15 mouse cellular contexts compared by ENCODE assay signal in genomic region chr9:41071906-41072511, GRCm38 (mm10).
DNase-seq lines count a peak whose midpoint lies in the region; ATAC-seq and TF ChIP-seq lines count a peak whose summit lies in the region.
"Had no signal": no experiment of that assay in that cellular context is flagged by ENCODE, and none has a peak within 500 bp of the region (broad histone marks: within the 10 kb centered on the region; RNA-seq: fewer than 3 reads in every experiment).

No protein-coding gene starts in this region.

- H3K27ac ChIP-seq in lung, postnatal 0 days (ENCODE audit: low read length): no peak overlapping the region
- H3K27ac ChIP-seq in forebrain, embryonic 11.5 days (ENCODE audit: low read depth, low read length): no peak overlapping the region
- H3K27ac ChIP-seq: forebrain, embryonic 12.5 days; midbrain, embryonic 15.5 days; stomach, postnatal 0 days had no signal

- no peaks in the 10 kb centered on the region for H3K36me3 ChIP-seq in lung, postnatal 0 days (ENCODE audit: insufficient read depth, low read length)
- H3K36me3 ChIP-seq in G1E (replicated peaks): peaks cover 11% of the 10 kb centered on the region
- H3K36me3 ChIP-seq in forebrain, embryonic 11.5 days (ENCODE audit: control insufficient read depth, insufficient read depth, low read length): no peaks in the 10 kb centered on the region
- H3K36me3 ChIP-seq: forebrain, embryonic 12.5 days; hindbrain, embryonic 10.5 days; midbrain, embryonic 15.5 days had no signal

- peak; percentile 58 for DNase-seq in lung, postnatal 0 days (ENCODE audit: low spot score)
- DNase-seq in lung, adult 2 months: no peak
- no peak for DNase-seq in G1E (ENCODE audit: low spot score)
- peak; percentile 64 for DNase-seq in induced T-regulatory cell, adult 2 months (ENCODE audit: low read depth)
- DNase-seq in forebrain, embryonic 11.5 days (ENCODE audit: low spot score): no peak
- DNase-seq: kidney, postnatal 4 days; lung, embryonic 14.5 days; right cerebral cortex, postnatal 14 days had no signal

- no peak for TF ChIP-seq CTCF in lung, postnatal 0 days (IDR thresholded peaks at IDR 0.05)
- no peak for TF ChIP-seq CTCF in lung, adult 2 months (IDR thresholded peaks at IDR 0.05; ENCODE audit: insufficient read depth, low read length)
- no peak for TF ChIP-seq CTCF in G1E (IDR thresholded peaks at IDR 0.05; ENCODE audit: low read depth, low read length)

- no peak overlapping the region for H3K4me3 ChIP-seq in lung, postnatal 0 days (ENCODE audit: low read depth, low read length)
- H3K4me3 ChIP-seq in lung, adult 2 months (replicated peaks; ENCODE audit: extremely low read depth, low read depth, low read length): no peak overlapping the region
- H3K4me3 ChIP-seq in G1E (ENCODE audit: low read depth, low read length): peak overlapping the region; percentile 20; the same call in 1 of the 2 replicates
- no peak overlapping the region for H3K4me3 ChIP-seq in forebrain, embryonic 11.5 days (ENCODE audit: low read depth, low read length)
- H3K4me3 ChIP-seq: forebrain, embryonic 12.5 days; hindbrain, embryonic 10.5 days; midbrain, embryonic 15.5 days had no signal

- 61% methylated on average over 3 of the region's 3 CpGs for WGBS in lung, postnatal 0 days
- whole genome bisulfite sequencing in lung, adult 2 months: 58% methylated on average over 3 of the region's 3 CpGs
- 68% methylated on average over 3 of the region's 3 CpGs for WGBS in forebrain, embryonic 11.5 days

- no peaks in the 10 kb centered on the region for H3K9me3 ChIP-seq in lung, postnatal 0 days (ENCODE audit: low read length)
- H3K9me3 ChIP-seq in G1E (replicated peaks): no peaks in the 10 kb centered on the region
- no peaks in the 10 kb centered on the region for H3K9me3 ChIP-seq in forebrain, embryonic 11.5 days (ENCODE audit: control insufficient read depth, low read length)
- H3K9me3 ChIP-seq: forebrain, embryonic 12.5 days; hindbrain, embryonic 10.5 days; midbrain, embryonic 15.5 days had no signal

- TF ChIP-seq POLR2A in lung, adult 2 months (IDR thresholded peaks at IDR 0.05; ENCODE audit: borderline replicate concordance, extremely low read depth, low read depth, low read length): no peak

- H3K4me1 ChIP-seq in lung, postnatal 0 days (ENCODE audit: insufficient read depth, low read depth, low read length): 0 out of 2 replicates have a peak, but pooled peaks cover 6% of the 10 kb centered on the region
- peaks cover 6% of the 10 kb centered on the region; the same call in 1 of the 2 replicates for H3K4me1 ChIP-seq in lung, adult 2 months (ENCODE audit: control insufficient read depth, insufficient read depth, low read length)
- peaks cover 91% of the 10 kb centered on the region for H3K4me1 ChIP-seq in G1E (ENCODE audit: insufficient read depth, low read depth, low read length)
- peaks cover 7% of the 10 kb centered on the region; the same call in 1 of the 2 replicates for H3K4me1 ChIP-seq in forebrain, embryonic 11.5 days (replicated peaks; ENCODE audit: control insufficient read depth, insufficient read depth, low read length)

- H3K4me2 ChIP-seq in lung, postnatal 0 days (replicated peaks; ENCODE audit: low read depth, low read length): no peak overlapping the region
- no peak overlapping the region for H3K4me2 ChIP-seq in forebrain, embryonic 11.5 days (ENCODE audit: low read depth, low read length, severe bottlenecking)
- H3K4me2 ChIP-seq: forebrain, embryonic 12.5 days; lung, embryonic 14.5 days; midbrain, embryonic 15.5 days had no signal

- TF ChIP-seq EP300 in lung, postnatal 0 days (IDR thresholded peaks at IDR 0.05): no peak

- no peaks in the 10 kb centered on the region for H3K27me3 ChIP-seq in lung, postnatal 0 days (replicated peaks; ENCODE audit: insufficient read depth, low read length)
- no peaks in the 10 kb centered on the region for H3K27me3 ChIP-seq in G1E (ENCODE audit: insufficient read depth, low read length)
- H3K27me3 ChIP-seq in forebrain, embryonic 11.5 days (ENCODE audit: control insufficient read depth, insufficient read depth, low read length): no peaks in the 10 kb centered on the region
- H3K27me3 ChIP-seq: forebrain, embryonic 12.5 days; midbrain, embryonic 15.5 days had no signal

- no peak overlapping the region for H3K9ac ChIP-seq in lung, postnatal 0 days (replicated peaks; ENCODE audit: low read depth)
- H3K9ac ChIP-seq in forebrain, embryonic 11.5 days (ENCODE audit: low read length): no peak overlapping the region
- H3K9ac ChIP-seq: forebrain, embryonic 12.5 days; lung, embryonic 14.5 days; midbrain, embryonic 15.5 days had no signal

- ATAC-seq in lung, postnatal 0 days: no peak
- ATAC-seq in G1E (ENCODE audit: extremely low read depth, insufficient number of reproducible peaks, low FRiP score, poor library complexity, severe bottlenecking): no peak
- peak; percentile 29 for ATAC-seq in monocyte, adult 5-6 weeks (replicated peaks; ENCODE audit: insufficient number of reproducible peaks, low FRiP score, low TSS enrichment, poor library complexity, severe bottlenecking)
- ATAC-seq in cerebellum, adult (ENCODE audit: insufficient number of reproducible peaks, low FRiP score, low TSS enrichment): no peak
- no peak for ATAC-seq in forebrain, embryonic 11.5 days (replicated peaks; ENCODE audit: low FRiP score)
- ATAC-seq: intestine, postnatal 0 days; midbrain, embryonic 15.5 days had no signal

Comparison
In these comparisons a context has a peak if more than half of its experiments do, and no peak if none do; other contexts are left out.
1. DNase-seq: peak in lung, postnatal 0 days (single experiment) and induced T-regulatory cell, adult 2 months (single experiment); none in lung, adult 2 months (single experiment), G1E (single experiment) and forebrain, embryonic 11.5 days (single experiment).